In genomic region chr4:125059025-125059424, GRCm38 (mm10) we compare ENCODE assay signal across 8 mouse cellular contexts. TPM values are rescaled to one million over a fixed set of nuclear protein-coding genes. Genes with fewer than 3 reads are reported as not detected.
A peak's percentile ranks its signal among the peaks of the same experiment; 100 is the strongest.
DNase-seq lines count a peak whose midpoint lies in the region; ATAC-seq and TF ChIP-seq lines count a peak whose summit lies in the region.

No protein-coding gene starts in this region.

- H3K4me1 ChIP-seq in kidney, adult 2 months (ENCODE audit: control insufficient read depth, insufficient read depth, low read length), result no peaks in the 10 kb centered on the region
- H3K4me1 ChIP-seq in limb, embryonic 13.5 days, result peaks cover 24% of the 10 kb centered on the region
- peaks cover 8% of the 10 kb centered on the region for H3K4me1 ChIP-seq in midbrain, embryonic 13.5 days (replicated peaks)

- no peaks in the 10 kb centered on the region for H3K27me3 ChIP-seq in kidney, adult 2 months (replicated peaks; ENCODE audit: control insufficient read depth, insufficient read depth, low read length)
- peaks cover 7% of the 10 kb centered on the region for H3K27me3 ChIP-seq in limb, embryonic 13.5 days
- no peaks in the 10 kb centered on the region for H3K27me3 ChIP-seq in midbrain, embryonic 13.5 days

- WGBS in kidney, adult 2 months, result 3% methylated on average over 8 of the region's 8 CpGs
- WGBS in limb, embryonic 13.5 days, result 4% methylated on average over 8 of the region's 8 CpGs
- 2% methylated on average over 8 of the region's 8 CpGs for WGBS in midbrain, embryonic 13.5 days

- no peaks in the 10 kb centered on the region for H3K9me3 ChIP-seq in limb, embryonic 13.5 days
- no peaks in the 10 kb centered on the region for H3K9me3 ChIP-seq in midbrain, embryonic 13.5 days

- ATAC-seq in limb, embryonic 13.5 days (ENCODE audit: low FRiP score, low read depth), result peak; percentile 68; the same call in 1 of the 2 replicates
- peak; percentile 88 for ATAC-seq in midbrain, embryonic 13.5 days

- no peaks in the 10 kb centered on the region; the same call in 1 of the 2 replicates for H3K36me3 ChIP-seq in kidney, adult 2 months (ENCODE audit: control insufficient read depth, insufficient read depth, low read length)
- peaks cover 24% of the 10 kb centered on the region for H3K36me3 ChIP-seq in limb, embryonic 13.5 days
- H3K36me3 ChIP-seq in midbrain, embryonic 13.5 days, result peaks cover 23% of the 10 kb centered on the region

- H3K4me2 ChIP-seq in limb, embryonic 13.5 days (replicated peaks), result peak overlapping the region; percentile 45
- H3K4me2 ChIP-seq in midbrain, embryonic 13.5 days (replicated peaks), result peak overlapping the region; percentile 43

- no peak overlapping the region for H3K27ac ChIP-seq in kidney, adult 2 months (ENCODE audit: insufficient read depth, low read depth, low read length)
- H3K27ac ChIP-seq in limb, embryonic 13.5 days, result no peak overlapping the region
- H3K27ac ChIP-seq in midbrain, embryonic 13.5 days, result no peak overlapping the region

- no peak overlapping the region for H3K4me3 ChIP-seq in kidney, adult 2 months (ENCODE audit: insufficient read depth, low read depth, low read length)
- H3K4me3 ChIP-seq in limb, embryonic 13.5 days, result no peak overlapping the region
- H3K4me3 ChIP-seq in midbrain, embryonic 13.5 days (replicated peaks), result peak overlapping the region; percentile 18; the same call in 1 of the 2 replicates

- no peak overlapping the region for H3K9ac ChIP-seq in limb, embryonic 13.5 days
- H3K9ac ChIP-seq in midbrain, embryonic 13.5 days (replicated peaks), result peak overlapping the region; percentile 44; the same call in 1 of the 2 replicates

- DNase-seq in cerebellum, postnatal 14 days, result peak; percentile 64 to 80
- no peak for DNase-seq in cerebellum, adult 11 months
- peak; percentile 78 for DNase-seq in embryo, embryonic 9.5 days (ENCODE audit: extremely low spot score)
- peak; percentile 25 for DNase-seq in heart, adult 8-10 months (ENCODE audit: low spot score)
- peak; percentile 49 for DNase-seq in kidney, adult 2 months
- peak; percentile 23 to 45 for DNase-seq in spleen, adult 18-20 months

- TF ChIP-seq CTCF in kidney, adult 2 months (conservative IDR thresholded peaks at IDR 0.05; ENCODE audit: insufficient read depth, insufficient read length, low read depth, low read length), result peak; percentile 87

- no peak for TF ChIP-seq POLR2A in kidney, adult 2 months (IDR thresholded peaks at IDR 0.05; ENCODE audit: low read depth, low read length)

RNA-seq across cellular contexts. Expression of gene Dnali1, which starts 6.5 kb away (rescaled TPM):
- under 1 TPM in 1 of 4 experiments, not detected in 3; 0.11 TPM for total RNA-seq in heart, adult 8-10 months (2022)
- 0.44 and 0.48 TPM in 2 replicates for polyA plus RNA-seq in kidney, adult 2 months (2012; rRNA removed)
- not detected in 2 replicates for polyA plus RNA-seq in limb, embryonic 13.5 days (2015; fragmentation: Nextera tagmentation; extraction: Ambion mirVana)
- polyA plus RNA-seq in midbrain, embryonic 13.5 days (2015; fragmentation: Nextera tagmentation; extraction: Ambion mirVana), result 0.45 and 0.89 TPM in 2 replicates

RNA-seq across cellular contexts. Expression of gene Snip1, which starts 7.4 kb away (rescaled TPM):
- 1 to 10 TPM; 6.2 to 8.1 (median 7.6) TPM for total RNA-seq in heart, adult 8-10 months (2022)
- polyA plus RNA-seq in kidney, adult 2 months (2012; rRNA removed), result 7.3 and 8.3 TPM in 2 replicates
- polyA plus RNA-seq in limb, embryonic 13.5 days (2015; fragmentation: Nextera tagmentation; extraction: Ambion mirVana), result 32.6 and 33.0 TPM in 2 replicates
- polyA plus RNA-seq in midbrain, embryonic 13.5 days (2015; fragmentation: Nextera tagmentation; extraction: Ambion mirVana), result 25.1 and 28.5 TPM in 2 replicates

RNA-seq across cellular contexts. Expression of gene Meaf6, which starts 25.9 kb away (rescaled TPM):
- 10 to 100 TPM; 13.3 to 20.8 (median 19.9) TPM for total RNA-seq in heart, adult 8-10 months (2022)
- 10.8 and 17.5 TPM in 2 replicates for polyA plus RNA-seq in kidney, adult 2 months (2012; rRNA removed)
- 67.8 and 69.8 TPM in 2 replicates for polyA plus RNA-seq in limb, embryonic 13.5 days (2015; fragmentation: Nextera tagmentation; extraction: Ambion mirVana)
- polyA plus RNA-seq in midbrain, embryonic 13.5 days (2015; fragmentation: Nextera tagmentation; extraction: Ambion mirVana), result 171 and 181 TPM in 2 replicates

RNA-seq across cellular contexts. Expression of gene Gnl2, which starts 42.6 kb away (rescaled TPM):
- 10 to 100 TPM; 22.9 to 32.6 (median 24.3) TPM for total RNA-seq in heart, adult 8-10 months (2022)
- polyA plus RNA-seq in kidney, adult 2 months (2012; rRNA removed), result 14.3 TPM in 2 replicates
- polyA plus RNA-seq in limb, embryonic 13.5 days (2015; fragmentation: Nextera tagmentation; extraction: Ambion mirVana), result 90.3 and 91.7 TPM in 2 replicates
- 94.8 and 99.1 TPM in 2 replicates for polyA plus RNA-seq in midbrain, embryonic 13.5 days (2015; fragmentation: Nextera tagmentation; extraction: Ambion mirVana)
